Mouse (Mus musculus) midbrain, postnatal 0 days (tissue): ENCODE results near the gene Fbxo10. TPM values are rescaled to one million over a fixed set of nuclear protein-coding genes. Genes with fewer than 3 reads are reported as not detected.
"Not testable (repeated sequence)": the region's sequence is repeated elsewhere in the genome, so short reads cannot be mapped to it uniquely, and the experiment has no call there.

Experiments
- ATAC-seq: fragments of 200-750 bp; cut with Nextera tagmentation; 2 replicates; pipeline ENCODE4 v1.8.0; 2017; ENCODE audit warnings: moderate number of reproducible peaks, mild to moderate bottlenecking, moderate TSS enrichment, moderate library complexity; ENCODE audit not compliant: low FRiP score
- DNase-seq: peaks from one replicate; pipeline ENCODE4 v3.0.0-alpha.2; 2015; ENCODE audit warnings: low spot score
- H3K27ac ChIP-seq: fragments of 300-500 bp; sonication (generic); 2 replicates; pipeline ENCODE4 v1.5.1; 2014; ENCODE audit warnings: low read depth, mild to moderate bottlenecking, low read length, mixed read lengths
- H3K27me3 ChIP-seq: fragments of 300-500 bp; sonication (generic); 2 replicates; pipeline ENCODE4 v1.6.1; 2014; ENCODE audit warnings: low read length, control low read depth, mixed read lengths; ENCODE audit not compliant: insufficient read depth
- H3K36me3 ChIP-seq: fragments of 300-500 bp; sonication (generic); 2 replicates; pipeline ENCODE4 v1.6.1; 2014; ENCODE audit warnings: low read length, control low read depth, mixed read lengths; ENCODE audit not compliant: insufficient read depth
- H3K4me1 ChIP-seq: fragments of 300-500 bp; sonication (generic); 2 replicates; pipeline ENCODE4 v1.6.1; 2014; ENCODE audit warnings: mild to moderate bottlenecking, control low read depth, antibody characterized with exemption, low read length, mixed read lengths; ENCODE audit not compliant: insufficient read depth
- H3K4me2 ChIP-seq: fragments of 300-500 bp; sonication (generic); 2 replicates; pipeline ENCODE4 v1.6.1; 2014; ENCODE audit warnings: low read depth, mild to moderate bottlenecking, low read length, mixed read lengths; ENCODE audit not compliant: poor library complexity, severe bottlenecking
- H3K4me3 ChIP-seq: fragments of 300-500 bp; sonication (generic); 2 replicates; pipeline ENCODE4 v1.5.1; 2014; ENCODE audit warnings: low read depth, mild to moderate bottlenecking, low read length, moderate library complexity
- H3K9ac ChIP-seq: fragments of 300-500 bp; sonication (generic); replicated peaks from 2 replicates; pipeline ENCODE4 v1.6.1; 2014; ENCODE audit warnings: mild to moderate bottlenecking, low read length, moderate library complexity, mixed read lengths; ENCODE audit not compliant: poor library complexity, severe bottlenecking
- H3K9me3 ChIP-seq: fragments of 300-500 bp; sonication (generic); 2 replicates; pipeline ENCODE4 v1.6.1; 2016; ENCODE audit warnings: low read length, control low read depth
- CTCF ChIP-seq: IDR thresholded peaks from 2 replicates; pipeline ENCODE4 v1.5.1; 2016; ENCODE audit warnings: antibody characterized with exemption, mild to moderate bottlenecking
- WGBS: fragments of 180-500 bp; shearing (Covaris S2); extraction: QIAGEN DNeasy Blood & Tissue Kit; methylation state at CpG from one replicate; pipeline ENCODE4 v1.1.7; 2014; 5-methylcytosine and 5-hydroxymethylcytosine counted together
- polyA plus RNA-seq: library from polyadenylated mRNA; unstranded; fragments of >200 nt; fragmentation: Nextera tagmentation; extraction: Ambion mirVana; gene quantifications from 2 replicates; pipeline ENCODE4 v1.2.1, GENCODE M21; 2015
- total RNA-seq: library from RNA; depleted of rRNA; stranded (reverse); fragments of >200 nt; gene quantifications from 2 replicates; pipeline ENCODE4 v1.2.3, GENCODE M21; 2014

Fbxo10 gene
- total and polyA plus RNA-seq, 2 experiments from 2014 or later: 13.7 to 24.6 TPM

DNA sequence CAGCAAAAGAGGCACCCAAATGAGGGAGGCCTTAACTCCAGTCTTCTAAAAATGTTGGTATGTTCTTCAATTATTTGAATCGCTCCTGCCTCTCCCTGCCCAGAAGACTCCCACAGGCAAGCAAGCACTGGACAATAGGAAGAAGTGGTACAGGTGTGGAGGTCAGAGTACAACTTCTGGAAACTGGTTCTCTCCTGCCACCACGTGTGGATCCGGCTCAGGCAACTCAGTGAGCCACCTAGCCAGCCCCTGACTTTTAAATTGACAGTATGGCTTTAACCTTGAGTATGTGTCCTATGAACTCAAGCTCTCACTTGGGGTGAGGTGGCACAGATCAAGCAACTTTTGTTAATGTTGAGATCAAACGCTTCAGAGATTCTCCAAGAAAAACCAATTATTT is 22.7 kb upstream of the Fbxo10 start:
- H3K4me2 ChIP-seq: peak overlapping the region; percentile 71
- peak overlapping the region; percentile 82 for H3K9ac ChIP-seq
- H3K4me1 ChIP-seq: no peaks in the 10 kb centered on the region
- no peak for DNase-seq
- no peaks in the 10 kb centered on the region; the same call in 1 of the 2 replicates for H3K36me3 ChIP-seq
- no peak for TF ChIP-seq CTCF
- no peaks in the 10 kb centered on the region for H3K27me3 ChIP-seq
- WGBS: 10% methylated on average over 4 of the region's 4 CpGs
- no peaks in the 10 kb centered on the region for H3K9me3 ChIP-seq
- H3K4me3 ChIP-seq: peak overlapping the region; percentile 69
- H3K27ac ChIP-seq: no peak overlapping the region
- no peak for ATAC-seq

GRCm38 (mm10) chr4:45106409-45106808 is 22.0 kb upstream of the Fbxo10 start:
- Histone ChIP-seq H3K36me3 (no peaks in the 10 kb centered on the region; the same call in 1 of the 2 replicates), H3K4me2 (no peak overlapping the region), H3K4me1 (no peaks in the 10 kb centered on the region), H3K27me3 (no peaks in the 10 kb centered on the region), H3K27ac (no peak overlapping the region), H3K9ac (no peak overlapping the region), H3K9me3 (no peaks in the 10 kb centered on the region), H3K4me3 (no peak overlapping the region)
- DNase-seq: no peak
- WGBS: 80% methylated on average over 5 of the region's 5 CpGs
- no peak for ATAC-seq
- peak; percentile 26; the same call in 1 of the 2 replicates for TF ChIP-seq CTCF

GRCm38 (mm10) chr4:45097198-45097872 is 12.9 kb upstream of the Fbxo10 start:
- peak; percentile 96 for TF ChIP-seq CTCF
- Histone ChIP-seq H3K4me2 (no peak overlapping the region), H3K27me3 (no peaks in the 10 kb centered on the region), H3K4me3 (no peak overlapping the region), H3K27ac (no peak overlapping the region), H3K4me1 (no peaks in the 10 kb centered on the region), H3K36me3 (no peaks in the 10 kb centered on the region; the same call in 1 of the 2 replicates), H3K9ac (no peak overlapping the region), H3K9me3 (no peaks in the 10 kb centered on the region)
- 28% methylated on average over 7 of the region's 7 CpGs for WGBS
- DNase-seq: peak; percentile 83
- ATAC-seq: 0 out of 2 replicates have a peak, but pooled peaks have one; percentile 5

GRCm38 (mm10) chr4:45084895-45085290 is 489 bp upstream of the Fbxo10 start:
- peak overlapping the region; percentile 96 for H3K9ac ChIP-seq
- no peaks in the 10 kb centered on the region for H3K27me3 ChIP-seq
- DNase-seq (no peak), ATAC-seq (peak; percentile 11; the same call in 1 of the 2 replicates)
- H3K36me3 ChIP-seq: no peaks in the 10 kb centered on the region
- peak overlapping the region; percentile 94 for H3K4me3 ChIP-seq
- H3K4me1 ChIP-seq: 0 out of 2 replicates have a peak, but pooled peaks cover 3% of the 10 kb centered on the region
- peak overlapping the region; percentile 89 for H3K27ac ChIP-seq
- peak overlapping the region; percentile 67 for H3K4me2 ChIP-seq
- TF ChIP-seq CTCF: no peak
- WGBS: 37% methylated on average over 8 of the region's 8 CpGs
- no peaks in the 10 kb centered on the region for H3K9me3 ChIP-seq

DNA sequence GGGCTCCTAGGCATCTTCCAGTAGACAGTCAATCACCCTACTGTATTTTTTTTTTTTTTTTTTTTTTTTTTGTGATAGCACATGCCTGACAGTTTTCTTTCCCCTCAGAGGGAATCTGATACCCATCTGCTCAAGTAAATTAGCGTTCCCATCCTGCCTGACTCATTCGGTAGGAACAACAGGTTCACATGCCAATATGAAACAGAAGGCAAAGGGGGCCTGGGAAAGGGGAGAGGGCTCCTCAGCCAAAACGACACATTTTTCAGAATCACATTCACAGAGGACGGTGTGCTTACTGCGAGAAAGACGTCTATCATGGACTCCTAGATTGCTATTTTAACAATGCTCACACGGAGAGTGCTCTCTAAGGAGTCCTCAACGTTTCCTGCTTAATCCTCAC is 917 bp downstream of the Fbxo10 start:
- H3K4me1 ChIP-seq: 0 out of 2 replicates have a peak, but pooled peaks cover 3% of the 10 kb centered on the region
- ATAC-seq: no peak
- H3K9me3 ChIP-seq: no peaks in the 10 kb centered on the region
- H3K4me2 ChIP-seq: peak overlapping the region; percentile 67
- peak overlapping the region; percentile 89; the same call in 1 of the 2 replicates for H3K27ac ChIP-seq
- no peaks in the 10 kb centered on the region for H3K27me3 ChIP-seq
- H3K36me3 ChIP-seq: no peaks in the 10 kb centered on the region
- peak overlapping the region; percentile 94 for H3K4me3 ChIP-seq
- TF ChIP-seq CTCF: no peak
- under 1% methylated on average over 8 of the region's 8 CpGs for WGBS
- H3K9ac ChIP-seq: peak overlapping the region; percentile 96
- peak; percentile 52 for DNase-seq

DNA sequence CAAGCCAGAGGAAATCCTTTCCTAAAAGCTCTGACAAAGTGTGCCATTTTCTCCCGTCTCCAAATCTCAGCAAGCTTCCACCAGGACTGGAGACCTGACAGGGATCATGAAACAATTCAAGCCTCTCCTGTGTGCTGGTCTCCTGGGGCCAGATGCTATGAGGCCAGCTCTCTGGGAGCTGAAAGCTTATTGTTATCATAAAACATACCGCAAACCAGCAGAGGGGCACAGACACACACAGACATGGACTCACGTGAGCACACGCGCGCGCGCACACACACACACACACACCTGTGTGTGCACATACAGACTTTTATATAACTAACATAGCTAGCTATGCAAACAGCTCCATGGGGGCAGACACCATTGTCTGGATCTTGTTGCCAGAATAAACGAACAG is 1.5 kb downstream of the Fbxo10 start:
- no peaks in the 10 kb centered on the region for H3K27me3 ChIP-seq
- peak; percentile 21; the same call in 1 of the 2 replicates for TF ChIP-seq CTCF
- H3K4me3 ChIP-seq: peak overlapping the region; percentile 94
- DNase-seq: peak; percentile 51
- no peaks in the 10 kb centered on the region for H3K9me3 ChIP-seq
- H3K9ac ChIP-seq: peak overlapping the region; percentile 96
- peak overlapping the region; percentile 67 for H3K4me2 ChIP-seq
- H3K27ac ChIP-seq: peak overlapping the region; percentile 81
- 0 out of 2 replicates have a peak, but pooled peaks cover 3% of the 10 kb centered on the region for H3K4me1 ChIP-seq
- ATAC-seq: no peak
- WGBS: 55% methylated on average over 9 of the region's 9 CpGs
- H3K36me3 ChIP-seq: no peaks in the 10 kb centered on the region

GRCm38 (mm10) chr4:45081041-45081440 is 3.4 kb downstream of the Fbxo10 start:
- not testable (repeated sequence) for H3K9me3 ChIP-seq, H3K4me2 ChIP-seq, H3K4me1 ChIP-seq, H3K36me3 ChIP-seq, H3K4me3 ChIP-seq, H3K27ac ChIP-seq, H3K27me3 ChIP-seq, H3K9ac ChIP-seq, ATAC-seq, DNase-seq
- WGBS: 85% methylated on average over 4 of the region's 4 CpGs
